Mouse (Mus musculus) heart, embryonic 16.5 days (tissue): ENCODE data around the gene Rgma. TPM values are rescaled to one million over a fixed set of nuclear protein-coding genes. Genes with fewer than 3 reads are reported as not detected.

ENCODE experiments used
- ATAC-seq: fragments of 200-750 bp; cut with Nextera tagmentation; replicated peaks from 2 replicates; pipeline ENCODE4 v1.8.0; 2017; ENCODE audit warnings: moderate number of reproducible peaks; ENCODE audit not compliant: insufficient read depth, low FRiP score; ENCODE audit errors: extremely low read depth
- H3K27ac ChIP-seq: fragments of 300-500 bp; sonication (generic); 2 replicates; pipeline ENCODE4 v1.5.1; 2014; ENCODE audit warnings: mild to moderate bottlenecking, low read length, control low read depth, moderate library complexity
- H3K27me3 ChIP-seq: fragments of 300-500 bp; sonication (generic); 2 replicates; pipeline ENCODE4 v1.6.1; 2014; ENCODE audit warnings: low read length, mixed read lengths; ENCODE audit not compliant: control insufficient read depth, insufficient read depth
- H3K36me3 ChIP-seq: fragments of 300-500 bp; sonication (generic); 2 replicates; pipeline ENCODE4 v1.6.1; 2014; ENCODE audit not compliant: control insufficient read depth, insufficient read depth
- H3K4me1 ChIP-seq: fragments of 300-500 bp; sonication (generic); 2 replicates; pipeline ENCODE4 v1.6.1; 2014; ENCODE audit warnings: low read length, mixed read lengths; ENCODE audit not compliant: control insufficient read depth, insufficient read depth
- H3K4me2 ChIP-seq: fragments of 300-500 bp; sonication (generic); 2 replicates; pipeline ENCODE4 v1.6.1; 2014; ENCODE audit warnings: low read depth, mild to moderate bottlenecking, control low read depth, low read length
- H3K4me3 ChIP-seq: fragments of 300-500 bp; sonication (generic); 2 replicates; pipeline ENCODE4 v1.5.1; 2014; ENCODE audit warnings: mild to moderate bottlenecking, control low read depth, low read length
- H3K9ac ChIP-seq: fragments of 300-500 bp; sonication (generic); 2 replicates; pipeline ENCODE4 v1.6.1; 2014; ENCODE audit warnings: low read length, control low read depth
- H3K9me3 ChIP-seq: fragments of 300-500 bp; sonication (generic); replicated peaks from 2 replicates; pipeline ENCODE4 v1.6.1; 2016; ENCODE audit warnings: low read length; ENCODE audit not compliant: control insufficient read depth
- WGBS: fragments of 180-500 bp; shearing (Covaris S2); extraction: QIAGEN DNeasy Blood & Tissue Kit; methylation state at CpG from one replicate; pipeline ENCODE4 v1.1.7; 2014; 5-methylcytosine and 5-hydroxymethylcytosine counted together
- polyA plus RNA-seq: library from polyadenylated mRNA; unstranded; fragments of >200 nt; fragmentation: Nextera tagmentation; extraction: Ambion mirVana; gene quantifications from 2 replicates; pipeline ENCODE4 v1.2.1, GENCODE M21; 2015

The Rgma gene
- polyA plus RNA-seq, 1 experiment from 2014 or later: 4.4 TPM

- Histone ChIP-seq H3K4me1 (no peaks in the 10 kb centered on the region), H3K27me3 (no peaks in the 10 kb centered on the region), H3K9ac (no peak overlapping the region), H3K4me3 (no peak overlapping the region), H3K36me3 (peaks cover 77% of the 10 kb centered on the region), H3K4me2 (no peak overlapping the region), H3K9me3 (no peaks in the 10 kb centered on the region), H3K27ac (no peak overlapping the region)
- ATAC-seq: no peak
- 91% methylated on average over 12 of the region's 12 CpGs for WGBS
Measured at GRCm38 (mm10) chr7:73454113-73454512, 78.8 kb downstream of the Rgma start.

DNA sequence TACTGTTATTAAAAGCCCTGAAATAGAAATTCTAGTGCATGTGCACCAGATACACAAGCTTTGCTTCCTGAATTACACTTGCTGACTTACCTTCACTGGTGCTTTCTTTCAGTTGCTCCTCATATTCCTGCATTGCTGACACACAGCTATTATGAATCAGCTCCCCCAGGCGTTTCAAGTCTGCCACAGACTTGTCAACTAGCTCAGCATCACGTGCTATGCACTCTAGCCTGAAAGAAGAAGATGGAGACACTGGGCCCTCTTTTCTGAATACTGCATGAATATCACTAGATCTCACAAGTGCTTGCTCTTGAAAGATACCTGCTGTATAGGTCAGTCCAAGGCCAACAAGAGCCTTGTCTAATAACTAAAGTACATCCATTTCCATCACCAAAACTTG lies 88.2 kb downstream of the Rgma start:
- WGBS: 63% methylated on average over 2 of the region's 2 CpGs
- Histone ChIP-seq H3K9ac (no peak overlapping the region), H3K4me1 (no peaks in the 10 kb centered on the region)

GRCm38 (mm10) chr7:73467741-73468140 lies 92.4 kb downstream of the Rgma start:
- Histone ChIP-seq H3K27ac (no peak overlapping the region), H3K4me2 (no peak overlapping the region), H3K4me3 (no peak overlapping the region), H3K9me3 (no peaks in the 10 kb centered on the region), H3K27me3 (no peaks in the 10 kb centered on the region), H3K36me3 (peaks cover 78% of the 10 kb centered on the region), H3K4me1 (no peaks in the 10 kb centered on the region), H3K9ac (no peak overlapping the region)
- no peak for ATAC-seq
- WGBS: 87% methylated on average over 3 of the region's 3 CpGs

More for the DNA sequence above, 88.2 kb downstream of the Rgma start:
- no peak for ATAC-seq
- Histone ChIP-seq H3K4me3 (no peak overlapping the region), H3K4me2 (no peak overlapping the region), H3K36me3 (peaks cover 80% of the 10 kb centered on the region), H3K27ac (no peak overlapping the region), H3K27me3 (no peaks in the 10 kb centered on the region), H3K9me3 (no peaks in the 10 kb centered on the region)

Other genes with a start within 250 kb of the Rgma start
- 33.1 and 36.5 TPM in 2 replicates for gene Chd2, start 166.3 kb downstream of the Rgma start, polyA plus RNA-seq